Mouse (Mus musculus) urinary bladder, postnatal 4 days (tissue): ENCODE measurements around the gene Gltpd2.

Experiments
- DNase-seq, 2 experiments: peaks; one replicate each; pipeline ENCODE4 v3.0.0; 2021 to 2022; ENCODE audit warnings: low spot score in 2 of 2

The Gltpd2 gene

DNA sequence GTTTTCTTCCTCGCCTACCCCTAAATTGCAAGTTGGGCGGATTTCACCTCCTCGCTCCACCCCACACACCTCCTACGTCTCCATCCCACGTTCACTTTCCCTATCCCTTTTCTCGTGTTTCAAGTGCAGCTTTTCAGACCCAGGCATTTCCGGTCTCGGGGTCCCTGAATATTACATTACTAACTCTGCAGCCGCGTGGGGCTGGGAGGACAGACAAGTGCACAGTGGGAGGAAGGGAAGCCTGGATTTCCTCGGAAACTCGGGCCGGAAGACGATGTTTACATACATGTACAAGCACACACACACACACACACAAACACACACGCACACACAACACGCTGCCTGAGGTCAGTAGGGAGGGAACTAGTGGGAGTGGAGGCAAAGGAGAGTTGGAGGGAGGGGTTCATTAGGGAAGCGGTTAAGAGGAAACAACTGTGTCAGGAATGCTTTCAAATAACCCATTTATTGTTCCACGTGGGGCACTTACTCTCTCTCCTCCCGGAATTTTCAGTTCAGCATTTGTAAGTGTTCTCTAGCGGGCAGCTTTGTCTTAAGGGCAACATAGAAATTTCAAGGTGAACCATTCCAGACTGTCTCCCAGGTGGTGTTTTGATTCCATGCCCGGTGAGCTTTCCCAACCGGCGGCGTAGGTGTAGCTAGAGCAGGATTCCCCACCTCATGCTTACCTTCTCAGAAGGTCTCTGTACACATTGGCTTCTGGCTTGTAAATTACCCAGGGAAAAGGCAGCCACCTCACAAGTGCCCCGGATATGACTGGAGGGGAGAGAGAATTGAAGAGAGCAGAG lies 44.7 kb downstream of the Gltpd2 start:
- peak in 1 of 2 experiments; percentile 26 for DNase-seq

DNA sequence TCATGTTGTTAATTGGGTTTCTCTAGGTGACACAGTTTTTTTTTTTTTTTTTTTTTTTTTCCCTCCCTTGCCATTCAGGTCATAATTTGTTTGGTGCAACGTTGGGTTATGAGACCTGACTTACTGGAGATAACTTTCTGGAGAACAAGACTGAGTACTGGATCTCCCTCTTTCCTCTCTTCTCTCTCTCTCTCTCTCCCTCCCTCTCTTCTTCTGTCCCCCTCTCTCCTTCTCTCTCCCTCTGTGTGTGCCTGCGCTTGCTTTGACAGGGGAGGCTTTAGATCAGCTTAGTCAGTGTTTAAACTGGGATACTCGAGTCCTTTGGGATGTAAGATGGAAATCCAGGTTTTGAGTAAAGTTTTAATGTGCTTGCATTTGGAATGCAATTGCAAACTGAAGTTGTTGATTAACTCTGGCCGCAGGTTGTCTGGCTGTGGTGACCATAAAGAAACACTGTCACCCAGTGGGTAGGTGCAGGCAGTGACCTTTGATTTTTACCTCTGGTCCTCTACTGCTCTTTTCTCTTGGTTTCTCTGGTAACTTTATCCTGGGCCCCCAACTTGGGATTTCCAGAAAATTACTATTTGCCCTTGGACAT lies 45.4 kb downstream of the Gltpd2 start:
- DNase-seq = no peak

GRCm38 (mm10) chr11:70566586-70566985 lies 47.6 kb downstream of the Gltpd2 start:
- DNase-seq = no peak
